Mouse (Mus musculus): ENCODE data around the gene Gimap8.

The Gimap8 gene

GRCm38 (mm10) chr6:48646995-48647394, at the start of gene Gimap8:
Gene Gimap8, plus strand, starts transcription at chr6:48647234.
- in situ Hi-C loops (cut with MboI, MseI): loop anchor here (5.0 kb wide), 3 partner anchors 55 to 125 kb away; partner anchors contain the start of genes Gimap3 (in 2 of the 2) and Gimap1 (in 1 of the 2)

DNA sequence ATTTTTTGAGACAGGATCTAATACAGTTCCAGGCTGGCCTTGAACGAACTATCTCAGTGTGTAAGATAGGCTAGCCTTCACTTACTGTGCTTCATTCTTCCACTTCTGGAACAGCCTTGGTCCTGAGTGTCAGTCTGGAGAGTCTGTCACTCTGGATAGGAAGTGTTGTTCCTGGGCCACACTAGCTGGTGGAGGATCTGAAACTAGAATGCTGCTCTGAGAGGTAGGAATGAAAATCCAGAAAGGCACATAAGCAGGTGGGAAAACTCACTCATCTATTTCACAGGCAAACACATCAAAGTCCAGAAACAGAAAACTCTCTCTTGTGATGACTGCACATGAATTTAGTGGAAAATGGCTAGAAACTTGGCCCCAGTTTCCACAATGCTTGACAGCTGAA, 46.4 kb upstream of the Gimap8 start:
- in situ Hi-C loops (cut with MboI, MseI): loop anchor here in 1 of 2 experiments (5.0 kb wide), 1 partner anchor 43 kb away; no protein-coding TSS in a partner anchor

DNA sequence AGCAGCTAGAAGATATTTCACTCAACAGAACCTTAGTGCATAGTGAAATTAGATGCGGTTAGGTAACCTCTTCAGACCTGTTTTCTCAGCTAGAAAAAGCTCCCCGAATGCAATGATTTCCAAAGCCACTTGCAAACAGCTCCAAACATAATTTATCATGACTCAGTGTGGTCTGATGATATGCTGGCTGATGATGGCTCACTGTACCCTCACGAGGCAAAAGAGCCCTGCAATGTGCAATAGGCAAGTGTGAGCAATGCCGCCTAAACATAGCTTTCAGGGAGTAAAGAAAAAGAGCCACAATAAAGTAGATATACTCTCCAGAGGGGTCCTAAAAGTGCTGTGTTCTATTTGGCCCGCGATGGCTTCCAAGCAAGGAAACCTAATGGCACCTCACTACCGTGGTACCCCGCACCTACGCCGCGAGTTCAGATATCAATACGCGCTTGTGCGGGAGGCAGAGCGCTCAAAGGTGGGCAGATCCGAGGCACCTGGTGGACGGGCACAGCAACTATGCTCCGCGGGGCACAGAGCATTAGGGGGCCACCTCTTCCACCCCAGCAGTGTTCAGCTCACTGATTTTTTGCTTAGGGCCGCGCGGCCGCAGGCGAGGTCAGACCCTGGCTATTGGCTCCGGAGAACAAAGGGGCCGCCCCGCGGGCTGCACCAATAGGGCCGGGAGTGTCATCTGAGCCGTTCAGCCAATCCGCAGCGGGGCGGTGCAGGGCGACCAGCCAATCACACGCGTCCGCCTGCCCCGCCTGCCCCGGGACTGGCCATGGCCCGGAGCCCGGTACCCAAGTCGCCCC, 45.6 kb upstream of the Gimap8 start, which contains the start of gene Zfp775:
Zfp775 (plus strand) TSS at position 793 of the 809 bp plus-strand sequence.
- in situ Hi-C loops (cut with MboI, MseI): loop anchor here in 1 of 2 experiments (5.0 kb wide), 1 partner anchor 44 kb away; no protein-coding TSS in a partner anchor

GRCm38 (mm10) chr6:48602080-48602741, 44.8 kb upstream of the Gimap8 start:
- in situ Hi-C loops (cut with MboI, MseI): loop anchor here in 1 of 2 experiments (5.0 kb wide), 1 partner anchor 45 kb away; no protein-coding TSS in a partner anchor

GRCm38 (mm10) chr6:48608124-48608523, 38.9 kb upstream of the Gimap8 start:
- in situ Hi-C loops (cut with MboI, MseI): no loop called here

GRCm38 (mm10) chr6:48609512-48609911, 37.5 kb upstream of the Gimap8 start:
- in situ Hi-C loops (cut with MboI, MseI): no loop called here

DNA sequence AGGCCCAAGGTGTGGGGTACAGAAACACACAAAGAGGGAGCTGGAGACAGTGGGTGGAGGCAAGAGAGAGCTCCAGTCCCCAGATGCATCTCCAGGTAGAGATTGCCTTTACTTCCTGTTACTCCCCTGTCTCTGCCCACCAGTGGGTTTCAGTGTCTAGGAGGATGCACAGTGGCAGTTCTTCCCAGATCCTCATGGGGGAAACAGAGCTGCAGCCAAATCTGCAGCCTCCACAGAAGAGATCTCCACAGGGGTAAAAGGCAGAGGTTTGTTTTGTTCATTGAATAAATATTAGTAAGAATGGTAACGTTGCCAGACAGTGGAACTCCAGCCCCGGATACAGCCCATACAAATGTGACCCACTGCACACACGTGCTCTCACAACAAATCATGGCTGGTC, 36.4 kb upstream of the Gimap8 start:
- in situ Hi-C loops (cut with MboI, MseI): no loop called here

- in situ Hi-C loops (cut with MboI, MseI): no loop called here
Measured at GRCm38 (mm10) chr6:48613464-48613863, 33.6 kb upstream of the Gimap8 start.

DNA sequence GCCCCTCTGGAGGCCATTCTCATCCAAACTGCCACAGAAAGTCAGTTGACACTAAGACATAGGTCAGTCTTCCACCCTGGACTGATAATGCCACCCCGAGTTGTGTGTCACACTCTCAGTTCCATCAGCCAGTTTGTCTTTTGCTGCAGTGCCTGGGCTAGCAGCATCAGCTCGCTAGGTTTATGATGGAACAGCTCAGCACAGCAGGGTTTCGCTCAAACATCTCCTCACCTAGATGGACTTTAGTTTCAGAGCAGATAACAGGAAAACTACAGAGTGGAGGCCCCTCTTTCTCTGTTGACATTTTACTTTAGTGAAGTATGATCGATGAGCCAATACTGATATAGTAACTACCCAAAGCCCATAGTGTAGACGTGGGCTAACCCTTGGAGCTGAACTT, 32.3 kb upstream of the Gimap8 start:
- in situ Hi-C loops (cut with MboI, MseI): no loop called here

GRCm38 (mm10) chr6:48620031-48620430, 27.0 kb upstream of the Gimap8 start:
- in situ Hi-C loops (cut with MboI, MseI): loop anchor here (10.0 kb wide), 2 partner anchors 515 to 1385 kb away; no protein-coding TSS in a partner anchor

GRCm38 (mm10) chr6:48622186-48622843, 24.7 kb upstream of the Gimap8 start:
- in situ Hi-C loops (cut with MboI, MseI): loop anchor here (10.0 kb wide), 2 partner anchors 518 to 1382 kb away; no protein-coding TSS in a partner anchor

- in situ Hi-C loops (cut with MboI, MseI): loop anchor here (10.0 kb wide), 2 partner anchors 519 to 1381 kb away; no protein-coding TSS in a partner anchor
Measured at GRCm38 (mm10) chr6:48623460-48623859, 23.6 kb upstream of the Gimap8 start.

DNA sequence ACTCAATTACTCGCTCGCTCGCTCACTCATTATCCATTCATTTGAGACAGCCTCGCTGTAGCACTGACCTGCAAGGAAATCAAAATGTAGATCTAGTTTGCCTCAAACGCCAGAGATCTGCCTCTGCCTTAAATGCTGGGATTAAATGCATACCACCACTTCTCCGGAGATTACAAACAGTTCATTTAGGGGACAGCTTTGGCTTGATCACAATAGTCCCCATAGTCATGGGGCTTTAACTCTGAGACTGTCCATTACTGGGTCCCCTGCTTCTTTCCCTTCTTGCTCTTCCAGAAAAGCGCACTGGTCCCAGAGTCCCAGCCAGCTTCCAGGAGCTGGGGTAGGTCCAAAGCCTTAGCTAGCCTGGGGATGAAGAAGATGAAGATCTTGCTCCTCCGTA, 20.6 kb upstream of the Gimap8 start, which contains the start of gene AI854703:
AI854703 (plus strand) TSS at position 301 of the 400 bp plus-strand sequence.
- in situ Hi-C loops (cut with MboI, MseI): loop anchor here (5.0 to 10.0 kb wide), 3 partner anchors 449 to 1378 kb away; no protein-coding TSS in a partner anchor

DNA sequence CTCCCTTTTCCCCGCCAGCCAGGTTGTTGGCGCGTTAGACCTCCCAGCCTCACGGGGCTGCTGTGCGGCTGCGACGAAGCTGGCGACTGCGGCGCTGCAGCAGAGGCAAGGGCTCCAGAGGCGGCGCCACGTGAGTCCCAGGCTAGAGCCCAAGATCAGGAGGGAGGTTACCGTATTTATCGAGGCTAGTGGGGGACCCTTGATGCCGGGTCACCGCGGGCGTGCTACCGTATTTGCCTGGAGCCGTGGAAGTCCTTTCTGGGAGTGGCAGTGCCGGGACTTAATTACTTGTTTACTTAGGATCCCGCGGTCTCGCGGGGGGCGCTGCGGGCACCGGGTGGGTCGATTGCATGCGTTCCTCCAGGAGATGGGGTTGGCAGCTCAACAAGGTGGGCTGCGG, 20.1 kb upstream of the Gimap8 start:
- in situ Hi-C loops (cut with MboI, MseI): loop anchor here (5.0 to 10.0 kb wide), 3 partner anchors 450 to 1378 kb away; no protein-coding TSS in a partner anchor

DNA sequence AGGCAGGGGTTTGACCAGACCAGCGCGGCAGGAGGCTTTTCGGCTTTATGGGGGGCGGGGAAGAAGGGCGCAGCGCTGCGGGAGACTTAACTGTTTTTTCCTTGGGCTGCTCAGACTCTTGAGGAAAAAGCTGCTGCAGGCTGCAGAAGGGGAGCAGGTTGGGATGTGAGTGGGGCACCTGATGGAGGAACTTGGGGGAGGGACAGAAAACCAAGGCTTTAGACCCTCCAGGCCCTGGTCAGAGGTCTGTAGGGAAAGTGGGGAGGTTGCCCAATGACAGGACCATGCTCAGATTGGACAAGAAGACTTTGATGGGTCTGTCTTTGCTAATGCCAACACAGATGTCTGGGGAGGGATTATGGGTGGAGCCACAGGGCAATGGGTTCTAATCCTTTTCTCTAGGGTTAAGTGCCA, 19.5 kb upstream of the Gimap8 start:
- in situ Hi-C loops (cut with MboI, MseI): loop anchor here (5.0 to 10.0 kb wide), 3 partner anchors 450 to 1377 kb away; no protein-coding TSS in a partner anchor

DNA sequence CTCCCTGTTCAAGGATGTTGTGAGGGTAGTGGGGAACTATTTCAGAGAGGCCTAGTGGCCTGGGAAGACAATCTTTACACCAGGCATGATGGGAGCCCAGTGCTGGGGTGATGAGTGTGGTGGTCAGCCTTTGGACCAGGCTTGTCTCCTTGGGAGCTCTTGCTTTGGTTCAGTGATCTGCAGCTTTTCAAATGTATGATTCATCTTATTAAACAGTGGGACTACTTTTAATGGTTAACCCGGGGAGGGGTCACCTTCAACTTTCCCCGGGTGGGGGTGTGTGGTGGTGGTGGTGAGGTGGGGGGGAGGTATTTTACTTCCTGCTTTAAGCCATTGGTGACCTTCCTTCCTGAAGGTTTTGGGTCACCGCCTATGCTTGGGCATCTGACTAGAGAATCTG, 18.7 kb upstream of the Gimap8 start:
- in situ Hi-C loops (cut with MboI, MseI): loop anchor here (5.0 to 10.0 kb wide), 3 partner anchors 451 to 1376 kb away; no protein-coding TSS in a partner anchor

DNA sequence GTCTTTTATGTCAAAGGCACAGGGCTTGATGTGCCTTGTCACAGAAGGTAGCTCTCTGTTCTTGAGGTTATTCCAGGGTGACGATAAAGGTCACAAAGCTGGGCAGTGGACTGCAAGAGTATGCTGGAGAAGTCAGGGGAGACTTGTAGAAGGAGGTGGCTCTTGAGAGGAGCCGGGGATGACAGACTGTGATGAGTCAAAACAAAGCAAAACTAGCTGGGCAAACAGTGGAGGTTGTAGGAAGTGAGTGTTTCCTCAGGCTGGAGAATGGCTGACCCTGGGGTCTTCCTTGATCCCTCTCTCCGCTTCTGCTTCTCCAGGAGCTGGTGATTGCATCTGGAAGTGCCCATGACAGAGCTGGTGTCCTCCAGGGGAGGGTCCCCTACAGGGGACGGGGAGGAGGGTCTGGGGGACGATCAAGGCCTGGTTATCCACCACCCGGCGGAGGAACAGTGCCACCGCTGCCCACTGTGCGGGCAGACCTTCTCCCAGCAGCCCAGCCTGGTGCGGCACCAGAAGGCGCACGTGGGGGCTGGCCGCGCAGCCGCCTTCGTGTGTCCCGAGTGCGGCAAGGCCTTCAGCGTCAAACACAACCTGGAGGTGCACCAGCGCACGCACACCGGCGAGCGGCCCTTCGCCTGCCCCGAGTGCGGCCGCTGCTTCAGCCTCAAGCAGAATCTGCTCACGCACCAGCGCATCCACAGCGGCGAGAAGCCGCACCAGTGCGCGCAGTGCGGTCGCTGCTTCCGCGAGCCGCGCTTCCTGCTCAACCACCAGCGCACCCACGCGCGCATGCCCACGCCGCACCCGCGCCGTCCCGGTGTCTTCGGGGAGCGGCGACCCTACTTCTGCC, 18.0 kb upstream of the Gimap8 start:
- in situ Hi-C loops (cut with MboI, MseI): loop anchor here (5.0 to 10.0 kb wide), 3 partner anchors 452 to 1376 kb away; no protein-coding TSS in a partner anchor

DNA sequence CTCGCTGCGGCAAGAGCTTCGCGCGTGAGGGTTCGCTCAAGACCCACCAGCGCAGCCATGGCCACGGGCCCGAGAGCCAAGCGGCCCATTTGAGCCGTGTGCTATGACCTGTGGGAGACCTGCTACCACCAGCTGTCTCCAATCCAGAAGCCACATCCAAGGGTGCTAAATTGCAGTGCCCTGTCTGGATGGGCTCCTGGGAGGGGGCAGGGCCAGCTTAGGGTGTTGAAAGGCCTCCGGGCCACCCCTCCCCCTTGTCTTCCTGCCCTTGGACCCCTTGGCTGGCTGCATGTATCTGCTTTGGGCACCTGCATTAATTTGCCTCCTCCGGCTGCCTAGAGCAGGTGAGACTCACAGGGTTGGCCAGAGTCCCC, 17.4 kb upstream of the Gimap8 start:
- in situ Hi-C loops (cut with MboI, MseI): loop anchor here (5.0 to 10.0 kb wide), 5 partner anchors 92 to 1375 kb away; partner anchors contain the start of gene Atp6v0e2 (in 1 of the 2)

DNA sequence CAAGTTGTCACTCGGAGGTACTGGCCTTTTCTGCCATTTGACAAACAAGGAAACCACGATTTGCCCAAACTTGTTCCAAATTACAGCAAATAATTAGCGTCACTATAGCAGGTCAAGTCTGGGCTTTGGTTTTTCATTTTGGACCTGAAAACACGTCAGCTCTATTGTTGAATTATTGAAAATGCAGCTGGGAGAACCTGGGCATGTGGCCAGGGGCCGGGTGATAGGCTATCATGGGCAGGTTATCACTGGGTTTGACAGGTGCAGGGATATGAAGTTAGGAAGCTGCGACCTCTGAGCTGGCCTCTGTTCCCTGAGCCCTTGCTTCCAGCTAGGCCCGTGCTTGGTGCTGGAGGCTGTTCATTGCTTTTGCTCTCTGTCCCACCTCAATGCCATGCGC, 16.2 kb upstream of the Gimap8 start:
- in situ Hi-C loops (cut with MboI, MseI): loop anchor here (5.0 to 10.0 kb wide), 2 partner anchors 94 to 446 kb away; partner anchors contain the start of gene Atp6v0e2 (in 1 of the 2)

GRCm38 (mm10) chr6:48635105-48635504, 11.9 kb upstream of the Gimap8 start:
- in situ Hi-C loops (cut with MboI, MseI): loop anchor here (5.0 to 10.0 kb wide), 3 partner anchors 98 to 450 kb away; partner anchors contain the start of gene Atp6v0e2 (in 1 of the 2)

Data from T-helper 17 cell (primary cell).